Mouse (Mus musculus): ENCODE results near the gene Nle1.

The Nle1 gene

DNA sequence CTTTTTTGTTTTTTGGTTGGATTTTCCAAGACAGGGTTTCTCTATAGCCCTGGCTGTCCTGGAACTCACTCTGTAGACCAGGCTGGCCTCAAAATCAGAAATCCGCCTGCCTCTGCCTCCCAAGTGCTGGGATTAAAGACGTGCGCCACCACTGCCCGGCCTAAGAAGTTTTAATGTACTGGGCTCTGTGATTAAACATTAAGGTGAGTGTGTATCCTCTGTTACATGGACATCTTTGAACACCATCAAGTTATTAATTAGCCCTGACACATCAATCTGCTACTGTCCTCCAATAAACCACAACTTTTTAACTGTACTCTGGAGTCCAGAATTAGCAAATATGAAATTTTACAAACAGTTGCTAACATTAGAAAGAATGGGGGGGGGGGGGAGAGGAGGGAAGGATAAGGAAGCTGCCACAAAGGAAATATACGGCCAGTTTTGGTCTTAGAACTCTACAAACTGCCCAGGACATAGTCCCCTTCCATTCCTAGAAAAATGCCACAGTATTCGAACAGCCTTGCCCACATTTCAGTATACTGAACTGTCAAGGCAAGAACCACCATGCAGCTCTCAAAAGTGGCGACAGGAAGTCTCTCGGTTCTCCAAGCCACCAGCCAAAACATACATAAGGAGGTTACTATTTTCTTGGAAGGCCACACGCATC is 38.6 kb downstream of the Nle1 start:
- no peak for DNase-seq (ENCODE audit: low read depth)

GRCm38 (mm10) chr11:82867956-82868355 is 40.3 kb downstream of the Nle1 start:
- no peak for DNase-seq (ENCODE audit: low read depth)

- DNase-seq (ENCODE audit: low read depth), result no peak
Observed at GRCm38 (mm10) chr11:82866850-82867564, 41.2 kb downstream of the Nle1 start.

DNA sequence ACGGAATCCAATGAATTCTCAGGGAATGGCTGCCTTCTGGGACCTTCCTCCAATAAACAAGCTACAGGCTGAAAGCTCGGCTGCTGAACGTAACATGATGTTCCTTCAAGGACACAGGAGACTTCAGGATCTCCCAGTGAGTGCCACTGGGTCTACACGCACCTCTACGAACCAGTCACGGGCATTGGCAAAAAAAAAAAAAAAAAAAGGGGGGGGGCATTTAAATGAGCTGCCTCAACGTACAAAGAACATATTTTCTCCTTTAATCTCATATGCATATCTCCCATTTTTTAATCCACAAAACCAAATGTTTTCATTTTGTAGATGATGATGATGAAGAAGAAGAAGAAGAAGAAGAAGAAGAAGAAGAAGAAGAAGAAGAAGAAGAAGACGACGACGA is 42.3 kb downstream of the Nle1 start:
- no peak for DNase-seq (ENCODE audit: low read depth)

DNA sequence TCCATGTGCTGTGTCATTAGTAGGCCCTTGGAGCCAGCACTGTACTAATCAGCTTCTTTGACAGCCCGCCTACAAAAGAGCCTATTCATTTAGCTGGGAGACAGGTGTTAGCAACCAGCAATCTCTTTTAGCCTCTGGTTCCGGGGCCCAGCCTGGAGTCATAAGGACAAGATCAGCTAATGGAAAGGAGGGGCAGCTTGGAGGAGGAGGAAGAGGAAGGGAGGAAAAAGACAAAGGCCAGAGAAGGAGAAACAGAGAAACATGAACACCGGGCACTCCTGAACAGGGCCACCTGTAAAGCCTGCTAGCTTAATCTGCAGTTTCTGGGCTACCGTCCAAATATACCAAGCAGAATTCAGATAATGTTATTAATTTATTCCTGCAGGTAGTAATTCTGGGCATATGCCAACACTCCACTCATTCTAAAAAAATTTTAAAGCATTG is 44.7 kb downstream of the Nle1 start:
- no peak for DNase-seq (ENCODE audit: low read depth)

DNA sequence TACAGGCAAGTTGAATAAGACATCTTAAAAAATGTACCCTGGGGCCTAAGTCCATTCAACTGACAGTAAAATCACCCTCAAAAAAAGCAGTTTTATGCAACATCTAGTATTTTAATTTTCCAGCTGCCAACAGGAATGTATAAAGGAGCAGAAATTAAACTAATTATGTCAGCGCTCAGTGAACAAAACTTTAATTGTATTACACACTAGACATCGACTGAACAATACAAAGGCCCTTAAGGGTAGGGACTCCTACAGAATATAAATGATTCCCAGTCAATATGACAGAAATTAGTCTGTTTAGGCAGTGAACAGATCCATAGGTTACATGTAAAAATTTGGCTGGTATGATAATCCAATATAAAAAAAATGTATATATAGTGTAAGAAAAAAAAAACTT is 45.2 kb downstream of the Nle1 start:
- no peak for DNase-seq (ENCODE audit: low read depth)

GRCm38 (mm10) chr11:82862638-82863037 is 45.6 kb downstream of the Nle1 start:
- DNase-seq (ENCODE audit: low read depth), result no peak

GRCm38 (mm10) chr11:82861558-82861957 is 46.7 kb downstream of the Nle1 start:
- no peak for DNase-seq (ENCODE audit: low read depth)

- DNase-seq (ENCODE audit: low read depth), result no peak
Observed at GRCm38 (mm10) chr11:82860759-82861158, 47.5 kb downstream of the Nle1 start.

GRCm38 (mm10) chr11:82857307-82857848 is 50.8 kb downstream of the Nle1 start:
- no peak for DNase-seq (ENCODE audit: low read depth)

DNA sequence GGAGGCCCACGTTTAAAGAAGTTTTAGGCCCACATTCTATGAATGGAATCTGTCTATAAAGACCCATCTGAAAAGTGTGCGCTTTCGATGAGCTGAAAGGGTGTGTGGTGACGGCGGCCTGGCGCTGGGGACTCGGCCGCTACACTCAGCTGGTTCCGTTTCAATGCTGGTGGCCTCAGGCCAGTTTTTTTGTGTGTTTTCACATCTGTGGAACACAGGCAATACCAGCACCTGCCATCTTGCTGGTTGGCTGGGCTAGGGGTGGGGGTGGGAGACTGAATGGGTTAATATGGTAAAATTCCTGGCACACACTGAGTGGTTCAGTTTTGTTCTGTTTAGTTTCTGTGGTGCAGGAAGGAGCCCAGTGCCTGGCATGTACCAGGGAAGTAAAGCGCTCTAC is 52.2 kb downstream of the Nle1 start:
- no peak for DNase-seq (ENCODE audit: low read depth)

- no peak for DNase-seq (ENCODE audit: low read depth)
Observed at GRCm38 (mm10) chr11:82855327-82855973, 52.8 kb downstream of the Nle1 start.

- no peak for DNase-seq (ENCODE audit: low read depth)
Observed at GRCm38 (mm10) chr11:82854111-82854510, 54.1 kb downstream of the Nle1 start.

GRCm38 (mm10) chr11:82852958-82853357 is 55.3 kb downstream of the Nle1 start:
- no peak for DNase-seq (ENCODE audit: low read depth)

DNA sequence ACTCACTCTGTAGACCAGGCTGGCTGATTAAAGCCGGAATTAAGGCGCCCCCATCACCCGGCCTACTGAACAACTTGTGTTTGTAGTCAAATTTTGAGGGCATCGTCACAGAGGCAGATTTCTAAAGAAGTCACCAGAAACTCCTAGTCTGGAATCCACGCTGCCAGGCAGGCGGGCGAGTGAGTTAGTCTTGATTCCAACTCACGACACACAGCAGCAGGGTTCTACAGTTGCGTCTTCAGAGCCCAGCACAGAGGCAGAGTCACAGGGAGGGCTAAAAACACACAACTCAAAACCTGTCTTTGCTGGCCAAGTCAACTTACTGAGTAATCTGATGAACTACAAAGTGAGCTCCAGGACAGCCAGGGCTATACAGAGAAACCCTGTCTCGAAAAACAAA is 55.7 kb downstream of the Nle1 start:
- no peak for DNase-seq (ENCODE audit: low read depth)

DNA sequence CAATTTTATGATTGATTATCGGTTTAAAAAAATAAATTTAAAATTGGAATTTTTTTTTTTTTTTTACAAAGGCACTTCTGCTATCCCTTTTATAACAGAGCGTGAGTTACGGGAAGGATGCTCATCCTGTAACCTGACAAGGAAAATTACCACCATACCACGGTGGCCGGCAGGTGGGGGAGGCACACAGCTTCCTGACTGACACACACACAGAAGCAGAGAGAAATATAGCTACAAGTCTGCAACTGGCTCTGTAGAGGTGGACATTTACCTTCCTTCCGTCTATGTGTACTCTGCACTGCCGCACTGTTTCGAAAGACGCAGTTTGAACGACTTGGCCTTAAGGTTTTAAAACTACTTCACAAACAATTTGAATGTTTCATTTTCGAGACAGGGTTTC is 56.1 kb downstream of the Nle1 start:
- DNase-seq (ENCODE audit: low read depth), result no peak
